Mouse (Mus musculus): ENCODE data around the gene Tlcd1. TPM values are rescaled to one million over a fixed set of nuclear protein-coding genes. Genes with fewer than 3 reads are reported as not detected.
A peak's percentile ranks its signal among the peaks of the same experiment; 100 is the strongest.
"Not testable (repeated sequence)": the region's sequence is repeated elsewhere in the genome, so short reads cannot be mapped to it uniquely, and the experiment has no call there.

The Tlcd1 gene
- polyA plus RNA-seq, 1 experiment from 2014 or later: 14.7 TPM

DNA sequence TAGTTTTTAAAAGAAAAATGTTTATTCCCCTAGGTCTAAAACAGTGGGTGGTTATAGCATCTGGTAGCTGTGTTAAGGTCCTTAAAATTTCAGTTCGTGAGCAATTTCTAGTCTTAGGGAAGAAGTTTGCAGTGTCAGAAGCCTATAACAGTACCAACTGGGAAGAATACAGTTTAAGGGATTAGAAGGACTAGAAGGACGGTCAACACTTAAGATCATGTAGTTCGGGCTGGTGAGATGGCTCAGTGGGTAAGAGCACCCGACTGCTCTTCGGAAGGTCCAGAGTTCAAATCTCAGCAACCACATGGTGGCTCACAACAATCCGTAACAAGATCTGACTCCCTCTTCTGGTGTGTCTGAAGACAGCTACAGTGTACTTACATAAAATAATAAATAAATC, 8.2 kb downstream of the Tlcd1 start:
- Histone ChIP-seq H3K4me1 (ENCODE audit: control insufficient read depth in 2 of 2, insufficient read depth in 2 of 2, low read length in 2 of 2) (peaks cover 7 to 30% of the 10 kb centered on the region in 2 experiments), H3K36me3 (ENCODE audit: control insufficient read depth, insufficient read depth, low read length) (peaks cover 28% of the 10 kb centered on the region)
- H3K27me3 ChIP-seq (ENCODE audit: control insufficient read depth, insufficient read depth, low read length); H3K9me3 ChIP-seq (ENCODE audit: control insufficient read depth, low read length); H3K4me2 ChIP-seq (ENCODE audit: low read length); H3K4me3 ChIP-seq (ENCODE audit: control insufficient read depth in 1 of 2, insufficient read depth in 1 of 2, low read depth in 1 of 2, low read length in 2 of 2); H3K27ac ChIP-seq (replicated peaks in 1 of 2; ENCODE audit: control insufficient read depth in 1 of 2, insufficient read depth in 1 of 2, low read depth in 2 of 2, low read length in 2 of 2); H3K9ac ChIP-seq (ENCODE audit: low read length); ATAC-seq (ENCODE audit: insufficient number of reproducible peaks, insufficient read depth, low FRiP score, low read depth): not testable (repeated sequence)
- 93% methylated on average over 6 of the region's 6 CpGs for WGBS

DNA sequence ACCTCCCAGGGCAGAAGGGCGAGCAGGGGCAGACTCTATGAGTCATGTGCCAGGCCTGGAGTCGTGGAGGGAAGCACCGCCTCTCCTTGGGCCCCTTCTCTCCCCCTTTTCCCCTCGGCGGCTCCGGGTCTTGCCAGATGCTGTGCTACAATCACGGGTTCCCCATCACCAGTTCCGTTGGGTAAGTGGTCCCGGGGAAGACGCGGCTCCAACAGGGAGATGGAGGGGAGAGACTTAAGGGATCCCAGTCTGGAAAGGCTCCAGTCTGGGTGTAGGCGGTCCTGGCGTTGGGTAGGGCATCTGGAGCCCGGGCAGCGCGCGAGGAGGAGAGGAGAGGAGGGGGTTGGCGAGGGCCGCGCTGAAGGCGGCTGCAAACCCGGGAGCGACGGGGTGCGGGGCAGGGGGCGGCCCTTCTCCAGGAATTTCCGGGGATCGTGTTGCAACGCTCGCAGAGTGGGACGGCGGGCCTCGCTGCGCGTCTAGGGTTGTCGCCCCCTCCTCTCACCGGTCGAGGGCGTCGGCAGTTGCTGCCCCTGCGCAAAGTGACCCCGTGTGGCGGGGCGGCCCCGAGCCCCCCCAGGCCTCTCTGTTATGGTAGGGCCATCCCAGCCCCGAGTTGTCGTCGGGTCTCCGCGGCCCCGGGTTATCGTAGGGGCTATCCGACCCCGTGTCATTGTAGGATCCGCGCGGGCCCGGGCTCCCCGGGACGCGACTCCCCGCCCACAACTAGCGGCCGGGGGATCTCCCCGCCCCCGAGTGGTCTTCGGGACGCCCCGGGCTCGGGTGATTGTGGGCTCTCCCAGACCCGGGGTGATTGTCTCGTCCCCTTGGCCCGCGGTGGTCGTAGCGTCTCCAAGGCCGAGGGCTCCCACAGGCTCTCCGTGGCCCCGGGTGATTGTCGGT, 12.1 kb downstream of the Tlcd1 start, which contains the start of gene Rab34:
TSS of gene Rab34 (plus strand) at position 100 of the 903 bp plus-strand sequence.
- Histone ChIP-seq H3K4me2 (ENCODE audit: low read length) (peak within 1 kb of the TSS; percentile 64), H3K27me3 (ENCODE audit: control insufficient read depth, insufficient read depth, low read length) (no peaks in the 10 kb centered on the region), H3K4me1 (ENCODE audit: control insufficient read depth in 2 of 2, insufficient read depth in 2 of 2, low read length in 2 of 2) (peaks cover 4 to 15% of the 10 kb centered on the region in 2 experiments; a peak in 3 of 4 replicates), H3K9me3 (ENCODE audit: control insufficient read depth, low read length) (no peaks in the 10 kb centered on the region), H3K36me3 (ENCODE audit: control insufficient read depth, insufficient read depth, low read length) (peaks cover 27% of the 10 kb centered on the region), H3K9ac (ENCODE audit: low read length) (peak within 1 kb of the TSS; percentile 84), H3K4me3 (ENCODE audit: control insufficient read depth in 1 of 2, insufficient read depth in 1 of 2, low read depth in 1 of 2, low read length in 2 of 2) (peak within 1 kb of the TSS; percentile 56 to 75), H3K27ac (replicated peaks in 1 of 2; ENCODE audit: control insufficient read depth in 1 of 2, insufficient read depth in 1 of 2, low read depth in 2 of 2, low read length in 2 of 2) (peak within 1 kb of the TSS; percentile 95 to 97)
- under 1% methylated on average over 80 of the region's 80 CpGs for WGBS
- peak; percentile 69 for ATAC-seq (ENCODE audit: insufficient number of reproducible peaks, insufficient read depth, low FRiP score, low read depth)

DNA sequence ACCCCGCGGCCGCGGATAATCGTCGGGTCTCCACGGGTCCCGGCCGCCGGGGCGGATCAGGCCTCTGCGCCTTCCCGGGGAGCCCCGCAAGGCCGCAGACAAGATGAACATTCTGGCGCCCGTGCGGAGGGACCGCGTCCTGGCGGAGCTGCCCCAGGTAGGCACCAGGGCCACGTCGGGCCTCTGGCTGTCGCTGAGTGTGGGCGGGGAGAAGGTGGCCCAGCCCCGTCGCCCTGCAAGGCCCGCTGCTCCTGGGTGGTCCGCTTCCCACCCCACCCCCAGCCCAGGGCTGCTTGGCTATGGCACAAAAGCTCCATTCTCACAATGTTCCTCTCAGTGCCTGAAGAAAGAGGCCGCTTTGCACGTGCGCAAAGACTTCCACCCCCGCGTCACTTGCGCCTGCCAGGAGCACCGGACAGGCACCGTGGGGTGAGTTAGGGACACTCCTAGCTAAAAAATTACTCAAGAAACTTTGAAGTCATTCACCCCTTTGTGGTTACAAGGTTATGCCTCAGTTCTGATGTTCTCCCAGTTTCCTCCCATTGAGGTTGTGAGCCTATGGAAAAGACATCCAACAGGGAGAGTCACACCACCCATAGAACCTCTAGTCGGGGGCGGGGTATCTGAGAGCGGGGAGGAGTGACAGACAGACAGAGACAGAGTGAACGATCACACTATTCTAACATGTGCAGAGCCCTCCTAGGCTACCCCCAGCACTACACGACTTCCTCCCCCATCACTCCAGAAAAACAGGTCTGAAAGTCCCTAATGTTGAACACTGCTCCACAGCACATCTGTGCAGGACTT, 12.9 kb downstream of the Tlcd1 start:
- peaks cover 27% of the 10 kb centered on the region for H3K36me3 ChIP-seq (ENCODE audit: control insufficient read depth, insufficient read depth, low read length)
- no peaks in the 10 kb centered on the region for H3K27me3 ChIP-seq (ENCODE audit: control insufficient read depth, insufficient read depth, low read length)
- ATAC-seq (ENCODE audit: insufficient number of reproducible peaks, insufficient read depth, low FRiP score, low read depth): peak; percentile 76
- no peaks in the 10 kb centered on the region for H3K9me3 ChIP-seq (ENCODE audit: control insufficient read depth, low read length)
- H3K4me1 ChIP-seq (ENCODE audit: control insufficient read depth in 2 of 2, insufficient read depth in 2 of 2, low read length in 2 of 2): peaks cover 5 to 14% of the 10 kb centered on the region in 2 experiments; a peak in 3 of 4 replicates
- peak overlapping the region; percentile 56 to 75 for H3K4me3 ChIP-seq (ENCODE audit: control insufficient read depth in 1 of 2, insufficient read depth in 1 of 2, low read depth in 1 of 2, low read length in 2 of 2)
- 2% methylated on average over 42 of the region's 42 CpGs for WGBS
- peak overlapping the region; percentile 95 to 97 for H3K27ac ChIP-seq (replicated peaks in 1 of 2; ENCODE audit: control insufficient read depth in 1 of 2, insufficient read depth in 1 of 2, low read depth in 2 of 2, low read length in 2 of 2)
- H3K9ac ChIP-seq (ENCODE audit: low read length): peak overlapping the region; percentile 84
- peak overlapping the region; percentile 64 for H3K4me2 ChIP-seq (ENCODE audit: low read length)

DNA sequence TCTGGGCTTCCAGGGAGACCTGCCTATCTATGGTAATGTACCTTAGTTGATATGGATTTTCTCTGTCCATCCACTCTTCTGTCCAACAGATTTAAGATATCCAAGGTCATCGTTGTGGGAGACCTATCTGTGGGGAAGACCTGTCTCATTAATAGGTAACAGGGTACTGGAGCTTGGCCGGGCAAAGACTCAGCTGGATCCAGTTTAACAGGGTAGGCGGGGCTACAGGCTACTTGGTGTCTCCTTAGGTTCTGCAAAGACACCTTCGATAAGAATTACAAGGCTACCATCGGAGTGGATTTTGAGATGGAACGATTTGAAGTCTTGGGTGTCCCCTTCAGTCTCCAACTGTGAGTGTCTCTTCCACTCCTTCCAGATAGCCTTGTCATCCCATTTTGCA, 13.5 kb downstream of the Tlcd1 start:
- Histone ChIP-seq H3K27me3 (ENCODE audit: control insufficient read depth, insufficient read depth, low read length) (no peaks in the 10 kb centered on the region), H3K9ac (ENCODE audit: low read length) (peak overlapping the region; percentile 84; the same call in 1 of the 2 replicates), H3K4me2 (ENCODE audit: low read length) (peak overlapping the region; percentile 64), H3K36me3 (ENCODE audit: control insufficient read depth, insufficient read depth, low read length) (peaks cover 27% of the 10 kb centered on the region), H3K4me1 (ENCODE audit: control insufficient read depth in 2 of 2, insufficient read depth in 2 of 2, low read length in 2 of 2) (peaks cover 8 to 20% of the 10 kb centered on the region in 2 experiments; a peak in 3 of 4 replicates), H3K9me3 (ENCODE audit: control insufficient read depth, low read length) (no peaks in the 10 kb centered on the region), H3K27ac (replicated peaks in 1 of 2; ENCODE audit: control insufficient read depth in 1 of 2, insufficient read depth in 1 of 2, low read depth in 2 of 2, low read length in 2 of 2) (peak overlapping the region; percentile 95 to 97; a peak in 2 of 4 replicates), H3K4me3 (ENCODE audit: control insufficient read depth in 1 of 2, insufficient read depth in 1 of 2, low read depth in 1 of 2, low read length in 2 of 2) (peak overlapping the region in 1 of 2 experiments; percentile 56; a peak in 1 of 4 replicates)
- WGBS: 72% methylated on average over 6 of the region's 6 CpGs
- no peak for ATAC-seq (ENCODE audit: insufficient number of reproducible peaks, insufficient read depth, low FRiP score, low read depth)

DNA sequence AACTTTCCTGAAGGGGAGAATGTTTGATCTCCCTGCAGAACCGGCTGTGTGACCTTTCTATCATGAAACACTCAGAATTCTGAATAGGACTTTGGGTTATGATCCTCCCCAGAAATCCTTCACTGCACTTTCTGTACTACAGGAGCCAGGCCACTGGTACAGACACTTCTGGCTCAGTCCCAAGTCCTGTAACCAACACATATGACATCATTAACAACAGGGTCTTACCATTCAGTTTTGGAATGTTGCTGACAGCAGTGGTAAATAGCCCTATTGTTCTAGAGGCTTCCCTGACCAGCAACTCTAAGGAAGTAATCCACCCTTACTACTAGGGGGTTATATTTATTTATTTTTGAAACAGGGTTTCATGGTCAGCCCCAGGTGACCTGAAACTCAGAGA, 16.6 kb downstream of the Tlcd1 start, which contains the start of gene Proca1:
TSS of gene Proca1 (plus strand) at position 280 of the 400 bp plus-strand sequence.
- no peak within 1 kb of the TSS; a peak in 2 of 4 replicates for H3K27ac ChIP-seq (replicated peaks in 1 of 2; ENCODE audit: control insufficient read depth in 1 of 2, insufficient read depth in 1 of 2, low read depth in 2 of 2, low read length in 2 of 2)
- H3K4me1 ChIP-seq (ENCODE audit: control insufficient read depth in 2 of 2, insufficient read depth in 2 of 2, low read length in 2 of 2): peaks cover 11 to 18% of the 10 kb centered on the region in 2 experiments
- H3K4me3 ChIP-seq (ENCODE audit: control insufficient read depth in 1 of 2, insufficient read depth in 1 of 2, low read depth in 1 of 2, low read length in 2 of 2): peak within 1 kb of the TSS in 1 of 2 experiments; percentile 41; a peak in 1 of 4 replicates
- H3K27me3 ChIP-seq (ENCODE audit: control insufficient read depth, insufficient read depth, low read length): no peaks in the 10 kb centered on the region
- H3K4me2 ChIP-seq (ENCODE audit: low read length): peak within 1 kb of the TSS; percentile 78
- no peak for ATAC-seq (ENCODE audit: insufficient number of reproducible peaks, insufficient read depth, low FRiP score, low read depth)
- WGBS: 48% methylated on average over 1 of the region's 1 CpGs
- peaks cover 27% of the 10 kb centered on the region for H3K36me3 ChIP-seq (ENCODE audit: control insufficient read depth, insufficient read depth, low read length)
- no peak within 1 kb of the TSS; the same call in 1 of the 2 replicates for H3K9ac ChIP-seq (ENCODE audit: low read length)
- H3K9me3 ChIP-seq (ENCODE audit: control insufficient read depth, low read length): no peaks in the 10 kb centered on the region

DNA sequence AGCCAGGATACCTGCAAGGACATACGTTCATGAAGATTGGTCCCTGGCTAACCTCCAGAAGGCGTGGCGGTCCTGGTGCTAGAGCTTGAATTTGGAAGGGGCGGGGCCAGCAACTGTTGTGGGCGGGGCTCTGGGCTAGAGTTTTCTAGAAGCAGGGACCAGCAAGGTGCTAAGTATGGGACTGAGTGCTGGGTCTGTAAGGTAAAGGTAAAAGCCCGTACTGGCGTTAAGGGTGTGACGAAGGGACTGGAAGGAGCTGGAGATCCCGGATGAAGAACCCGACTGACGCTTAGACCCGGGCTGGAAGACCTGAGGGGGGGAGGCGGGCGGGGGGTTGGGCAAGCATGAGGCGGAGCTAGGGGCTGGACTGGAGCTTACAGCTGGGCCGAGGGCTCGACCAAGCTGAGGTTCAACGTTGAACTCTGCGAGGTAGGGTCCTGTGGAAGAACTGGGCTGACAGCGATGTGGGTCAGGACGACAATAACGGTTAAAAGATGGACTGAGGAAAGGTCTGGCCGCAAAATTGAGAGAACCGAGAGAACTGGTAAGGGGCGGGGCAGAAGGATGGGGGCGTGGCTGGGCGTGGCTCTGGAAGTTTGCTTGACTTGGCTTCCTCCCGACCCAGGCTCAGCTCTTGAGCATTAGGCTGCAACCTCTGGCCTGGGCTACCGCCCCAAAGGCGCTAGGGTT, 18.0 kb downstream of the Tlcd1 start:
- H3K27me3 ChIP-seq (ENCODE audit: control insufficient read depth, insufficient read depth, low read length): no peaks in the 10 kb centered on the region
- peak overlapping the region; percentile 67 for H3K9ac ChIP-seq (ENCODE audit: low read length)
- peak overlapping the region; percentile 78 for H3K4me2 ChIP-seq (ENCODE audit: low read length)
- peaks cover 27% of the 10 kb centered on the region for H3K36me3 ChIP-seq (ENCODE audit: control insufficient read depth, insufficient read depth, low read length)
- peak; percentile 65 for ATAC-seq (ENCODE audit: insufficient number of reproducible peaks, insufficient read depth, low FRiP score, low read depth)
- no peaks in the 10 kb centered on the region for H3K9me3 ChIP-seq (ENCODE audit: control insufficient read depth, low read length)
- H3K4me3 ChIP-seq (ENCODE audit: control insufficient read depth in 1 of 2, insufficient read depth in 1 of 2, low read depth in 1 of 2, low read length in 2 of 2): peak overlapping the region; percentile 41 to 68
- 4% methylated on average over 30 of the region's 30 CpGs for WGBS
- H3K4me1 ChIP-seq (ENCODE audit: control insufficient read depth in 2 of 2, insufficient read depth in 2 of 2, low read length in 2 of 2): peaks cover 11 to 18% of the 10 kb centered on the region in 2 experiments
- H3K27ac ChIP-seq (replicated peaks in 1 of 2; ENCODE audit: control insufficient read depth in 1 of 2, insufficient read depth in 1 of 2, low read depth in 2 of 2, low read length in 2 of 2): 0 out of 4 replicates have a peak overlapping the region, but pooled peaks of 1 of the 2 experiments have one; percentile 14
